Mouse (Mus musculus) midbrain, embryonic 13.5 days (tissue): ENCODE results near the gene Tyw3. TPM values are rescaled to one million over a fixed set of nuclear protein-coding genes. Genes with fewer than 3 reads are reported as not detected.
A peak's percentile ranks its signal among the peaks of the same experiment; 100 is the strongest.
"Not testable (repeated sequence)": the region's sequence is repeated elsewhere in the genome, so short reads cannot be mapped to it uniquely, and the experiment has no call there.

ENCODE experiments used
- ATAC-seq: fragments of 200-750 bp; cut with Nextera tagmentation; 2 replicates; pipeline ENCODE4 v1.8.0; 2017; ENCODE audit warnings: mild to moderate bottlenecking, moderate TSS enrichment, moderate library complexity
- H3K27ac ChIP-seq: fragments of 300-500 bp; sonication (generic); 2 replicates; pipeline ENCODE4 v1.5.1; 2015; ENCODE audit warnings: inconsistent platforms, mild to moderate bottlenecking, moderate library complexity
- H3K27me3 ChIP-seq: fragments of 300-500 bp; sonication (generic); 2 replicates; pipeline ENCODE4 v1.6.1; 2015; ENCODE audit warnings: mild to moderate bottlenecking, inconsistent platforms
- H3K36me3 ChIP-seq: fragments of 300-500 bp; sonication (generic); 2 replicates; pipeline ENCODE4 v1.6.1; 2015; ENCODE audit warnings: mild to moderate bottlenecking, inconsistent platforms
- H3K4me1 ChIP-seq: fragments of 300-500 bp; sonication (generic); replicated peaks from 2 replicates; pipeline ENCODE4 v1.6.1; 2015; ENCODE audit warnings: inconsistent platforms
- H3K4me2 ChIP-seq: fragments of 300-500 bp; sonication (generic); replicated peaks from 2 replicates; pipeline ENCODE4 v1.6.1; 2015; ENCODE audit warnings: moderate library complexity, mild to moderate bottlenecking, inconsistent platforms
- H3K4me3 ChIP-seq: fragments of 300-500 bp; sonication (generic); replicated peaks from 2 replicates; pipeline ENCODE4 v1.5.1; 2015; ENCODE audit warnings: mild to moderate bottlenecking, inconsistent platforms
- H3K9ac ChIP-seq: fragments of 300-500 bp; sonication (generic); replicated peaks from 2 replicates; pipeline ENCODE4 v1.6.1; 2015; ENCODE audit warnings: mild to moderate bottlenecking, inconsistent platforms
- H3K9me3 ChIP-seq: fragments of 300-500 bp; sonication (generic); 2 replicates; pipeline ENCODE4 v1.6.1; 2016; ENCODE audit warnings: mild to moderate bottlenecking, inconsistent platforms
- WGBS: fragments of 180-500 bp; shearing (Covaris S2); methylation state at CpG from one replicate; pipeline ENCODE4 v1.1.7; 2015; 5-methylcytosine and 5-hydroxymethylcytosine counted together
- polyA plus RNA-seq: library from polyadenylated mRNA; unstranded; fragments of >200 nt; fragmentation: Nextera tagmentation; extraction: Ambion mirVana; gene quantifications from 2 replicates; pipeline ENCODE4 v1.2.1, GENCODE M21; 2015

Tyw3 gene
- polyA plus RNA-seq: 11.3 and 14.5 TPM in 2 replicates

DNA sequence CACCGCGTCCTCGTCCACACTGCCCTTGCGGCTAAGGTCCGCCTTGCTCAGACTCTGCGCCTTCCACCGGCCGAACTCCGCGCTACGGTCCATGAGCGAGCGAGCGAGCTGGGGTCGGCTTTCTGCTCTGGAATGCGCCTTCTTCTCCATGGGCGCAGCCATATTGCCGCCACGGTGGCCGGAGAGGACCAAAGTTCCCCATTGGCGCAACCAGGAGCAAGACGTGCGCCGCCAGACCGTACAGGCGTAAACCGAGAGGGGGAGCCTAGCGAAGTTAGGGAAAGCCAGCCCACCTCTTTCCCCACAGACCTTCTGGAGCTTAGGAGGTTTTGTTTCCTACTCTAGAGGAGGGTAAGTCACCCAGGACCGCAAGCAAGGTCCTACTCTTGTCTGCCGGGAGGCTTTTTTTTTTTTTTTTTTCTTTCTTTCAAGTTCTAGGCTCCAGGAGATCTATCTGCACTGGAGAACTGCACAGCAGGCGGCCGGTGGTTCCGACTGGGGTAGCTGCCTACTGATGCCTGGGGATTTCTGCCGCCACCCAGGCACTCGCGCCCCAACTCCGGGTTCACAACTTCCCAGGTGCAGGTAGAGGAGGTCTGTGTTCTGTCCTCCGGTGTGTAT lies at the start of gene Tyw3:
Gene Tyw3 (minus strand): TSS at position 171 of the 621 bp plus-strand sequence.
- ATAC-seq: peak; percentile 97
- peaks cover 22% of the 10 kb centered on the region for H3K36me3 ChIP-seq
- peak within 1 kb of the TSS; percentile 93 for H3K27ac ChIP-seq
- peaks cover 13% of the 10 kb centered on the region for H3K4me1 ChIP-seq
- peak within 1 kb of the TSS; percentile 74 for H3K4me2 ChIP-seq
- H3K4me3 ChIP-seq: peak within 1 kb of the TSS; percentile 89
- WGBS: 1% methylated on average over 37 of the region's 38 CpGs
- H3K27me3 ChIP-seq: no peaks in the 10 kb centered on the region
- peak within 1 kb of the TSS; percentile 83 for H3K9ac ChIP-seq
- no peaks in the 10 kb centered on the region for H3K9me3 ChIP-seq

DNA sequence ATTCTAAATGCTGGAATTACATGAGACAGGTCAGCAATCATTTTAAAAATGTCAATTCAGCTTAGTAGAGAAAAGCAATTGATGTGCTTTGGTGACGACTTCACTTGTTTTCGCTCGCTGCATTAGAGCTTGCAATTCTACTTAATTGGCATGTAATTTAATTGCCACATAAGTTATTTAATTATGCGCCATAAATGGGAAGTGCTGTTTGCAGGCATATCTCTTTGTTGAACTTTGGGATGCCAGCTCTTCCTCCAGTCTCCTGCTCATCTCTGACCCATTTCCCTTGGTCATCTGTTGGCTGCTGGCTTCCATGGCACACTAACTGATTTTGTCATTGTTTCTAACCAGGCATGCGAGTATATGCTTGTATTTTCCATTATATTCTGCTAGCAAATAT lies 36.2 kb upstream of the Tyw3 start:
- no peak overlapping the region for H3K9ac ChIP-seq
- H3K36me3 ChIP-seq: no peaks in the 10 kb centered on the region
- no peak overlapping the region for H3K4me3 ChIP-seq
- no peak overlapping the region for H3K4me2 ChIP-seq
- H3K27ac ChIP-seq: no peak overlapping the region
- no peaks in the 10 kb centered on the region for H3K4me1 ChIP-seq
- 86% methylated on average over 5 of the region's 5 CpGs for WGBS
- H3K9me3 ChIP-seq: no peaks in the 10 kb centered on the region
- no peak for ATAC-seq
- H3K27me3 ChIP-seq: no peaks in the 10 kb centered on the region

DNA sequence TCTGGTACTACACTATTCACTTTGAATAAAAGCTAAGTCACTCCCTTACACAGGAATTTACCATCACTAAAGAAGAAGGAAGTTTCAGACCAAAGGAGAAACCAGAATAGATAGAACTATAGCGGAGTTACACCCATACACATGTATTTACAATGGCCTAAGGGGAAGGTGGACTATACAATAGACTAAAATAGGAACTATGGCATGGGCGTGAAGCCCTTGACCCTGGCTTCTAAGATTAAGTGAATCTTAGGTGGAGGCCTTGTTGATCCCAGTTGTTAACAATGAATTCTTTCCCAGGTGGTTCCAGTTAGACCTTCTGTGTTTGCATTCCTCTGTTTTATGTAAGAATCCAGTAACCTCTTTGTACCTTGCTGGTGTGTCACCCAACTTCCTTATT lies 34.4 kb upstream of the Tyw3 start:
- not testable (repeated sequence) for H3K9me3 ChIP-seq, H3K27ac ChIP-seq, H3K4me2 ChIP-seq, H3K36me3 ChIP-seq, H3K4me3 ChIP-seq, H3K4me1 ChIP-seq, ATAC-seq, H3K9ac ChIP-seq, H3K27me3 ChIP-seq
- WGBS: 87% methylated on average over 2 of the region's 2 CpGs

GRCm38 (mm10) chr3:154628284-154628683 lies 31.4 kb upstream of the Tyw3 start:
- Histone ChIP-seq H3K4me1 (no peaks in the 10 kb centered on the region), H3K9me3 (no peaks in the 10 kb centered on the region), H3K9ac (no peak overlapping the region), H3K4me2 (no peak overlapping the region), H3K36me3 (no peaks in the 10 kb centered on the region), H3K27ac (no peak overlapping the region), H3K4me3 (no peak overlapping the region), H3K27me3 (no peaks in the 10 kb centered on the region)
- ATAC-seq: peak; percentile 73

DNA sequence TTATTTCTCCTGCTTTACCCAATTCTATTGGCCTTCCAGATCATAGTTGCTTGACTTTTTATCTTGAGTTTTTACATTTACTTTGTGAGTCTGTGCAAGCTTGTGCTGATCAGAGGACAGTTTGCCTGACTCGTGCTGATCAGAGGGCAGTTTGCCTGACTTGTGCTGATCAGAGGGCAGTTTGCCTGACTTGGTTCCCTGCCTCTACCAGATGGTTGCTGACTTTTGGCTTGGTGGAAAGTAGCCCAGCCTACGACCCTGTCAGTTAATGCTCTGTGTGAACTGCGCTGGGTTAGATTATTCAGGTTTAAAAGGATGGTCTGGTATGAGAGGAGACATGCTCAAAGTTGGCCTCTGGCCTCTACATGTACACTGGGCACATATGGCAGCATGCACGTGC lies 19.2 kb upstream of the Tyw3 start:
- H3K4me3 ChIP-seq: no peak overlapping the region
- no peak overlapping the region for H3K4me2 ChIP-seq
- no peak for ATAC-seq
- no peak overlapping the region for H3K9ac ChIP-seq
- no peak overlapping the region for H3K27ac ChIP-seq
- peaks cover 5% of the 10 kb centered on the region; the same call in 1 of the 2 replicates for H3K36me3 ChIP-seq
- 89% methylated on average over 4 of the region's 4 CpGs for WGBS
- no peaks in the 10 kb centered on the region for H3K9me3 ChIP-seq
- H3K27me3 ChIP-seq: no peaks in the 10 kb centered on the region
- no peaks in the 10 kb centered on the region for H3K4me1 ChIP-seq

DNA sequence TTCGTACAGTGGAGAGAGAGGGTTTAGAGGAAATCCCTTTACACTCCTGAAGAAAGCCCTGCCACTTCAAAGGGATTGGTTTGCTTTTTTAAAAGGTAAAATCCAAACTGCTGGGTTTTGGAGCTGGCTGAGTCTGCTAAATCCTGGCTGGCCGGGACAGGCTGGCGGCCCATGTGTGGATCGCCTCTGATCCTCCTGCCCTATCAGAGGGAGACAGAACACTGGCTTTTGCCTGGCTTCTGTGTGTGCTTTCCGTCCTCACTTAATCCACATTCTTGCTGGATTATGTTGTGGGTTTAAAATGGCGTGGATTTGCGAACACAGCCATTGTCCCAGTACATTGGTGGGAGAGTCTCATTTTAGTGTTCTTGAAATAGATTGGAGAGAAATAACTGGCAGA lies 18.4 kb upstream of the Tyw3 start:
- H3K4me1 ChIP-seq: no peaks in the 10 kb centered on the region
- H3K9me3 ChIP-seq: no peaks in the 10 kb centered on the region
- no peak overlapping the region for H3K4me2 ChIP-seq
- no peaks in the 10 kb centered on the region for H3K27me3 ChIP-seq
- peak; percentile 57; the same call in 1 of the 2 replicates for ATAC-seq
- H3K36me3 ChIP-seq: peaks cover 5% of the 10 kb centered on the region; the same call in 1 of the 2 replicates
- no peak overlapping the region for H3K9ac ChIP-seq
- WGBS: 49% methylated on average over 7 of the region's 7 CpGs
- H3K4me3 ChIP-seq: no peak overlapping the region
- no peak overlapping the region for H3K27ac ChIP-seq

GRCm38 (mm10) chr3:154614771-154615170 lies 17.9 kb upstream of the Tyw3 start:
- WGBS: 82% methylated on average over 8 of the region's 8 CpGs
- ATAC-seq: peak; percentile 53; the same call in 1 of the 2 replicates

GRCm38 (mm10) chr3:154611888-154612287 lies 15.0 kb upstream of the Tyw3 start:
- WGBS: 87% methylated on average over 3 of the region's 3 CpGs
- no peak overlapping the region for H3K4me3 ChIP-seq
- H3K4me1 ChIP-seq: no peaks in the 10 kb centered on the region
- no peak overlapping the region for H3K27ac ChIP-seq
- ATAC-seq: no peak
- H3K36me3 ChIP-seq: peaks cover 5% of the 10 kb centered on the region; the same call in 1 of the 2 replicates
- no peak overlapping the region for H3K4me2 ChIP-seq
- H3K9me3 ChIP-seq: no peaks in the 10 kb centered on the region
- H3K27me3 ChIP-seq: no peaks in the 10 kb centered on the region
- no peak overlapping the region for H3K9ac ChIP-seq

More at GRCm38 (mm10) chr3:154614771-154615170, 17.9 kb upstream of the Tyw3 start:
- Histone ChIP-seq H3K27me3 (no peaks in the 10 kb centered on the region), H3K4me3 (no peak overlapping the region), H3K36me3 (peaks cover 5% of the 10 kb centered on the region; the same call in 1 of the 2 replicates), H3K9ac (no peak overlapping the region), H3K9me3 (no peaks in the 10 kb centered on the region), H3K4me1 (no peaks in the 10 kb centered on the region), H3K27ac (no peak overlapping the region), H3K4me2 (no peak overlapping the region)

- Histone ChIP-seq H3K27me3 (no peaks in the 10 kb centered on the region), H3K9me3 (no peaks in the 10 kb centered on the region), H3K4me2 (no peak overlapping the region), H3K36me3 (peaks cover 11% of the 10 kb centered on the region), H3K27ac (no peak overlapping the region), H3K4me1 (no peaks in the 10 kb centered on the region), H3K4me3 (no peak overlapping the region), H3K9ac (no peak overlapping the region)
- ATAC-seq: no peak
- 86% methylated on average over 1 of the region's 1 CpGs for WGBS
Measured at GRCm38 (mm10) chr3:154607896-154608295, 11.0 kb upstream of the Tyw3 start.

DNA sequence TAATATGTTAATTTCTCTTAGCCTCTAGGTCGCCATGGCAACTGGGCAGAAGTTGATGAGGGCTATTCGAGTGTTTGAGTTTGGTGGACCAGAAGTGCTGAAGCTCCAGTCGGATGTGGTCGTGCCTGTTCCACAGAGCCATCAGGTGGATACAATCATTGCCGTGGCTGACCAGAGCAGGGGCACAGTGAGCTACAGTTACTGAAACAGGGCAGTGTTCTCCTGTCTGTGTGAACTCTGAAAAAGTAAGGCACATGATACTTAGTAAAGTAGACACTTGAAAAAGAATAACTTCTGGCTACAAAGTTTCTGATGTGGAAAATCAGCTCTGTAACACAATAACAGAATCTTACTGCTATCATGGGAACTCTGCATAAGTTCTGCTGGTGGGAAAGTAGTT lies 8.0 kb upstream of the Tyw3 start:
- Histone ChIP-seq H3K9me3 (no peaks in the 10 kb centered on the region), H3K9ac (no peak overlapping the region), H3K27me3 (no peaks in the 10 kb centered on the region), H3K4me2 (no peak overlapping the region), H3K36me3 (peaks cover 6% of the 10 kb centered on the region; the same call in 1 of the 2 replicates), H3K4me3 (no peak overlapping the region), H3K4me1 (no peaks in the 10 kb centered on the region), H3K27ac (no peak overlapping the region)
- ATAC-seq: no peak
- WGBS: 59% methylated on average over 5 of the region's 5 CpGs

DNA sequence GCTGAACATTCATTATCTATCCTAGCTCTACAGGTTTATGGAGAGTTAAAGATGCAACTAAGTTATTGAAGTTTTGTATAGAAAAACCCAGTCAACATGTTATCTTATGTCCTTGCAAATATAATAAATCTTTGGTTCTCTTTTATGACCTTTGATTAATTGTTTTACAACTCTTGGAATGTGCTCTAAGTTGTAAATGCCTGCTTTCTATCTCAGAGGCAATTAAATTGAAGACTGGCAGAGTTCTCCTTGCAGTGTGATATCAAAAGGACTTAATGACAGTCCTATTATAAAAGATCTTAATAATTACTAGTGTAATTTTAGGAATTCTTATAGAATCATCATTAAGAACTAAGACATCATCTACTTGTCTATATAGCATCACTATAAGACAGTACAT lies 5.2 kb upstream of the Tyw3 start:
- no peaks in the 10 kb centered on the region for H3K9me3 ChIP-seq
- peaks cover 10% of the 10 kb centered on the region for H3K4me1 ChIP-seq
- no peak overlapping the region for H3K9ac ChIP-seq
- ATAC-seq: no peak
- H3K27ac ChIP-seq: no peak overlapping the region
- H3K4me2 ChIP-seq: no peak overlapping the region
- H3K4me3 ChIP-seq: no peak overlapping the region
- peaks cover 6% of the 10 kb centered on the region; the same call in 1 of the 2 replicates for H3K36me3 ChIP-seq
- no peaks in the 10 kb centered on the region for H3K27me3 ChIP-seq

GRCm38 (mm10) chr3:154597561-154597960 lies 657 bp upstream of the Tyw3 start:
- Histone ChIP-seq H3K4me2 (peak overlapping the region; percentile 74), H3K9me3 (no peaks in the 10 kb centered on the region), H3K4me3 (peak overlapping the region; percentile 89), H3K36me3 (peaks cover 17% of the 10 kb centered on the region), H3K4me1 (peaks cover 13% of the 10 kb centered on the region), H3K9ac (peak overlapping the region; percentile 83), H3K27ac (no peak overlapping the region), H3K27me3 (no peaks in the 10 kb centered on the region)
- WGBS: 40% methylated on average over 7 of the region's 7 CpGs
- ATAC-seq: no peak

DNA sequence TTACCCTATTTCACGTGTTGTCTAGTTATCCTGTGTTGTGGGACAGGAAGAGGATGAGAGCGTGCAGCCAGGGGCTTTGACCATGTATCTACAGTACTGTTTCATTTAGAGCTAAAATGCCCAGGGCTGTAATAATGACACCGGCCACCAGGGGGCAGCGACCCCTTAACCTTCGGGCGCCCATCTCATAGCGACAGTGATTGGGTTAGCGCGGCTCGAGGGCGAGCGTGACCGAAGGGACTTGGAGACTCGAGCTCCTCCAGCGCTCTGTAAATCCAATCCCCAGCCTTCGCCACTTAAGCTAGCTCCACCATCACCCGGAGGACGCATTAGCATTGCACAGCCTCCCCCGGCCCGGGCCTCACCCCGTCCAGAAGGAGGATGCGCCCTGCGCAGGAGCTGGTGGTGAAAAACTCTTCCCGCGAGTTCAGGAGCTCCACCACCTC lies 393 bp downstream of the Tyw3 start, which contains the start of gene Cryz:
Gene Cryz (plus strand): TSS at position 224 of the 446 bp plus-strand sequence.
- Histone ChIP-seq H3K4me2 (peak within 1 kb of the TSS; percentile 74), H3K9me3 (no peaks in the 10 kb centered on the region), H3K4me1 (peaks cover 13% of the 10 kb centered on the region), H3K9ac (peak within 1 kb of the TSS; percentile 83), H3K4me3 (peak within 1 kb of the TSS; percentile 89), H3K27ac (peak within 1 kb of the TSS; percentile 93), H3K27me3 (no peaks in the 10 kb centered on the region), H3K36me3 (peaks cover 27% of the 10 kb centered on the region)
- peak; percentile 93 for ATAC-seq
- under 1% methylated on average over 25 of the region's 25 CpGs for WGBS
